Mouse (Mus musculus): ENCODE measurements around the gene Tmem200b. TPM values are rescaled to one million over a fixed set of nuclear protein-coding genes. Genes with fewer than 3 reads are reported as not detected.

The Tmem200b gene
- total and polyA plus RNA-seq, 3 experiments: not detected

DNA sequence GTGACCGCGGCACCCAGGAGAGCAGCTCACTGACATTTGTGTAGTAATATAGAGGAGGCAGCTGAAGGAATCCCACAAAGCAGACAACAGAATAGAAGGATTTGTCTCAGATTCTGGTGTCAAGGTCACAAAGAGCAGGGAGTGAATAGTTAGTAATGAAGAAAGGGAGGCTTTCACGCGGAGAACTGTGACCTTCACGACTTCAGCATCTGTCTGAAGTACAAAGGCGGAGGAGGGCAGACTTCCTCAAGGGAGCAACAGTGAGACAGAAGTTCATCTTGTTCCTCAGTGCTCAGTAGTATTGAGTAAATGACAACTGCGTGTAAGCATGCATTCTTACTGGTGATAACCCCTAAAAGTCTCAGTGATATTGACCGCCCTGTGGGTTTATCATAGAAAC lies 29.1 kb downstream of the Tmem200b start:
- Histone ChIP-seq H3K9me3 (replicated peaks; ENCODE audit: insufficient read depth, low read length) (no peaks in the 10 kb centered on the region), H3K27ac (ENCODE audit: control insufficient read depth, low read depth, low read length) (no peak overlapping the region), H3K4me3 (ENCODE audit: control insufficient read depth in 1 of 2, insufficient read depth in 1 of 2, low read depth in 2 of 2, low read length in 2 of 2) (no peak overlapping the region), H3K27me3 (ENCODE audit: control insufficient read depth in 1 of 2, insufficient read depth in 2 of 2, low read length in 2 of 2) (no peaks in the 10 kb centered on the region), H3K36me3 (ENCODE audit: control insufficient read depth in 1 of 2, insufficient read depth in 2 of 2, low read length in 2 of 2) (peaks cover 0 to 27% of the 10 kb centered on the region in 2 experiments; a peak in 2 of 4 replicates), H3K9ac (ENCODE audit: control insufficient read depth, low read depth, low read length, poor library complexity, severe bottlenecking) (no peak overlapping the region), H3K79me2 (ENCODE audit: control insufficient read depth, insufficient read depth, low read length, poor library complexity) (no peaks in the 10 kb centered on the region), H3K4me1 (ENCODE audit: control insufficient read depth in 1 of 2, insufficient read depth in 2 of 2, low read length in 2 of 2) (no peaks in the 10 kb centered on the region)
- TF ChIP-seq ZKSCAN1 (IDR thresholded peaks at IDR 0.05; ENCODE audit: low read depth, low read length) (no peak), SMC3 (IDR thresholded peaks at IDR 0.05; ENCODE audit: low read depth, low read length) (no peak), CTCF (IDR thresholded peaks at IDR 0.05 in 2 of 3, conservative IDR thresholded peaks at IDR 0.05 in 1 of 3; ENCODE audit: control insufficient read depth in 1 of 3, insufficient read depth in 1 of 3, low read depth in 2 of 3, low read length in 3 of 3, poor library complexity in 1 of 3, severe bottlenecking in 1 of 3) (no peak), ZC3H11A (IDR thresholded peaks at IDR 0.05; ENCODE audit: low read depth, low read length) (no peak), ZMIZ1 (IDR thresholded peaks at IDR 0.05; ENCODE audit: low read depth, low read length) (no peak), CHD2 (IDR thresholded peaks at IDR 0.05; ENCODE audit: low read length) (no peak), HCFC1 (IDR thresholded peaks at IDR 0.05; ENCODE audit: low read depth, low read length) (no peak), TAL1 (IDR thresholded peaks at IDR 0.05; ENCODE audit: low read length) (no peak), RCOR1 (IDR thresholded peaks at IDR 0.05; ENCODE audit: low read depth, low read length) (no peak)
- no peak for DNase-seq (ENCODE audit: low read depth, low spot score)

GRCm38 (mm10) chr4:131957161-131957560 lies 35.6 kb downstream of the Tmem200b start:
- Histone ChIP-seq H3K9me3 (replicated peaks; ENCODE audit: insufficient read depth, low read length) (no peaks in the 10 kb centered on the region), H3K4me1 (ENCODE audit: control insufficient read depth in 1 of 2, insufficient read depth in 2 of 2, low read length in 2 of 2) (no peaks in the 10 kb centered on the region), H3K36me3 (ENCODE audit: control insufficient read depth in 1 of 2, insufficient read depth in 2 of 2, low read length in 2 of 2) (peaks cover 0 to 36% of the 10 kb centered on the region in 2 experiments; a peak in 2 of 4 replicates), H3K4me3 (ENCODE audit: control insufficient read depth in 1 of 2, insufficient read depth in 1 of 2, low read depth in 2 of 2, low read length in 2 of 2) (no peak overlapping the region), H3K79me2 (ENCODE audit: control insufficient read depth, insufficient read depth, low read length, poor library complexity) (no peaks in the 10 kb centered on the region), H3K27me3 (ENCODE audit: control insufficient read depth in 1 of 2, insufficient read depth in 2 of 2, low read length in 2 of 2) (no peaks in the 10 kb centered on the region), H3K27ac (ENCODE audit: control insufficient read depth, low read depth, low read length) (no peak overlapping the region), H3K9ac (ENCODE audit: control insufficient read depth, low read depth, low read length, poor library complexity, severe bottlenecking) (no peak overlapping the region)
- no peak for TF ChIP-seq UBTF (IDR thresholded peaks at IDR 0.05; ENCODE audit: borderline replicate concordance, insufficient read depth, low read depth, low read length)
- no peak for TF ChIP-seq MAFK (IDR thresholded peaks at IDR 0.05; ENCODE audit: borderline replicate concordance, low read depth, low read length)
- TF ChIP-seq NRF1 (IDR thresholded peaks at IDR 0.05; ENCODE audit: insufficient read depth, low read depth, low read length, poor library complexity, severe bottlenecking): no peak
- no peak for TF ChIP-seq USF1 (IDR thresholded peaks at IDR 0.05; ENCODE audit: low read depth, low read length)
- no peak for TF ChIP-seq ZMIZ1 (IDR thresholded peaks at IDR 0.05; ENCODE audit: low read depth, low read length)
- DNase-seq (ENCODE audit: low read depth, low spot score): no peak

GRCm38 (mm10) chr4:131968873-131969272 lies 47.3 kb downstream of the Tmem200b start:
- no peak for DNase-seq (ENCODE audit: low read depth, low spot score)
- Histone ChIP-seq H3K9me3 (replicated peaks; ENCODE audit: insufficient read depth, low read length) (no peaks in the 10 kb centered on the region), H3K27ac (ENCODE audit: control insufficient read depth, low read depth, low read length) (no peak overlapping the region), H3K4me1 (ENCODE audit: control insufficient read depth in 1 of 2, insufficient read depth in 2 of 2, low read length in 2 of 2) (peaks cover 0 to 2% of the 10 kb centered on the region in 2 experiments; a peak in 1 of 4 replicates), H3K9ac (ENCODE audit: control insufficient read depth, low read depth, low read length, poor library complexity, severe bottlenecking) (no peak overlapping the region), H3K4me3 (ENCODE audit: control insufficient read depth in 1 of 2, insufficient read depth in 1 of 2, low read depth in 2 of 2, low read length in 2 of 2) (no peak overlapping the region), H3K79me2 (ENCODE audit: control insufficient read depth, insufficient read depth, low read length, poor library complexity) (no peaks in the 10 kb centered on the region), H3K36me3 (ENCODE audit: control insufficient read depth in 1 of 2, insufficient read depth in 2 of 2, low read length in 2 of 2) (peaks cover 0 to 30% of the 10 kb centered on the region in 2 experiments; a peak in 2 of 4 replicates), H3K27me3 (ENCODE audit: control insufficient read depth in 1 of 2, insufficient read depth in 2 of 2, low read length in 2 of 2) (no peaks in the 10 kb centered on the region)
- TF ChIP-seq CHD1 (IDR thresholded peaks at IDR 0.05; ENCODE audit: low read depth, low read length) (no peak), CHD2 (IDR thresholded peaks at IDR 0.05; ENCODE audit: low read length) (no peak), JUND (IDR thresholded peaks at IDR 0.05; ENCODE audit: low read depth, low read length) (no peak), MAFK (IDR thresholded peaks at IDR 0.05; ENCODE audit: borderline replicate concordance, low read depth, low read length) (no peak), ZC3H11A (IDR thresholded peaks at IDR 0.05; ENCODE audit: low read depth, low read length) (no peak), BHLHE40 (IDR thresholded peaks at IDR 0.05; ENCODE audit: borderline replicate concordance, low read depth, low read length) (no peak), HCFC1 (IDR thresholded peaks at IDR 0.05; ENCODE audit: low read depth, low read length) (no peak), KAT2A (conservative IDR thresholded peaks at IDR 0.05; ENCODE audit: low read depth, low read length) (no peak), POLR2AphosphoS5 (IDR thresholded peaks at IDR 0.05; ENCODE audit: borderline replicate concordance, low read depth, low read length) (no peak)

All from MEL (cell line).